ENCODE assay signal across 8 mouse cellular contexts in genomic region chr7:80370649-80371040, GRCm38 (mm10). TPM values are rescaled to one million over a fixed set of nuclear protein-coding genes. Genes with fewer than 3 reads are reported as not detected.
A peak's percentile ranks its signal among the peaks of the same experiment; 100 is the strongest.
DNase-seq lines count a peak whose midpoint lies in the region; ATAC-seq lines count a peak whose summit lies in the region.

No protein-coding gene starts in this region.

- H3K4me1 ChIP-seq in embryonic facial prominence, embryonic 12.5 days, result peaks cover 15% of the 10 kb centered on the region
- H3K4me1 ChIP-seq in heart, embryonic 10.5 days, result peaks cover 25% of the 10 kb centered on the region
- peaks cover 30% of the 10 kb centered on the region for H3K4me1 ChIP-seq in kidney, embryonic 15.5 days
- peaks cover 14% of the 10 kb centered on the region for H3K4me1 ChIP-seq in liver, embryonic 11.5 days (replicated peaks; ENCODE audit: control insufficient read depth, insufficient read depth, low read length)

- under 1% methylated on average over 31 of the region's 31 CpGs for WGBS in embryonic facial prominence, embryonic 12.5 days
- WGBS in heart, embryonic 10.5 days, result under 1% methylated on average over 31 of the region's 31 CpGs
- WGBS in kidney, embryonic 15.5 days, result 0% methylated on average over 30 of the region's 31 CpGs
- 0% methylated on average over 29 of the region's 31 CpGs for WGBS in liver, embryonic 11.5 days

- no peak for ATAC-seq in embryonic facial prominence, embryonic 12.5 days (ENCODE audit: insufficient number of reproducible peaks, insufficient read depth, low FRiP score, low TSS enrichment)
- peak; percentile 70 for ATAC-seq in kidney, embryonic 15.5 days (replicated peaks; ENCODE audit: low FRiP score)
- ATAC-seq in liver, embryonic 11.5 days (replicated peaks; ENCODE audit: low FRiP score), result peak; percentile 47

- peak overlapping the region; percentile 67 for H3K4me2 ChIP-seq in embryonic facial prominence, embryonic 12.5 days (replicated peaks)
- peak overlapping the region; percentile 88 for H3K4me2 ChIP-seq in kidney, embryonic 15.5 days
- peak overlapping the region; percentile 97 for H3K4me2 ChIP-seq in liver, embryonic 11.5 days

- peaks cover 30% of the 10 kb centered on the region for H3K36me3 ChIP-seq in embryonic facial prominence, embryonic 12.5 days
- H3K36me3 ChIP-seq in heart, embryonic 10.5 days, result peaks cover 31% of the 10 kb centered on the region
- peaks cover 31% of the 10 kb centered on the region for H3K36me3 ChIP-seq in kidney, embryonic 15.5 days
- peaks cover 11% of the 10 kb centered on the region; the same call in 1 of the 2 replicates for H3K36me3 ChIP-seq in liver, embryonic 11.5 days (ENCODE audit: control insufficient read depth, insufficient read depth, low read length)
- no peaks in the 10 kb centered on the region; the same call in 1 of the 2 replicates for H3K36me3 ChIP-seq in splenic B cell, adult 2 months (ENCODE audit: control insufficient read depth, insufficient read depth, low read length, poor library complexity, severe bottlenecking)

- DNase-seq in urinary bladder, adult 18-20 months (ENCODE audit: low spot score in 2 of 2), result peak; percentile 74 to 77
- no peak for DNase-seq in urinary bladder, postnatal 10 days (ENCODE audit: low spot score)
- DNase-seq in heart, embryonic 10.5 days (ENCODE audit: low spot score), result peak; percentile 88
- peak; percentile 77 for DNase-seq in liver, embryonic 11.5 days (ENCODE audit: low spot score)
- peak; percentile 90 for DNase-seq in naive thymus-derived CD4-positive, alpha-beta T cell, adult 2 months (ENCODE audit: low read depth)
- peak; percentile 87 for DNase-seq in splenic B cell, adult 2 months (ENCODE audit: low read depth, low spot score)

- no peaks in the 10 kb centered on the region for H3K27me3 ChIP-seq in embryonic facial prominence, embryonic 12.5 days
- 0 out of 2 replicates have a peak, but pooled peaks cover 4% of the 10 kb centered on the region for H3K27me3 ChIP-seq in heart, embryonic 10.5 days (ENCODE audit: insufficient read depth, poor library complexity, severe bottlenecking)
- H3K27me3 ChIP-seq in kidney, embryonic 15.5 days, result no peaks in the 10 kb centered on the region
- H3K27me3 ChIP-seq in liver, embryonic 11.5 days (replicated peaks; ENCODE audit: control insufficient read depth, insufficient read depth, low read length), result no peaks in the 10 kb centered on the region
- H3K27me3 ChIP-seq in splenic B cell, adult 2 months (ENCODE audit: control insufficient read depth, insufficient read depth, low read length, poor library complexity, severe bottlenecking), result no peaks in the 10 kb centered on the region

- peak overlapping the region; percentile 90 for H3K27ac ChIP-seq in embryonic facial prominence, embryonic 12.5 days
- H3K27ac ChIP-seq in heart, embryonic 10.5 days, result peak overlapping the region; percentile 95
- H3K27ac ChIP-seq in kidney, embryonic 15.5 days, result peak overlapping the region; percentile 92
- H3K27ac ChIP-seq in liver, embryonic 11.5 days (ENCODE audit: low read depth, low read length), result peak overlapping the region; percentile 14

- no peaks in the 10 kb centered on the region for H3K9me3 ChIP-seq in embryonic facial prominence, embryonic 12.5 days
- H3K9me3 ChIP-seq in heart, embryonic 10.5 days, result no peaks in the 10 kb centered on the region
- no peaks in the 10 kb centered on the region for H3K9me3 ChIP-seq in kidney, embryonic 15.5 days (replicated peaks)
- no peaks in the 10 kb centered on the region for H3K9me3 ChIP-seq in liver, embryonic 11.5 days (ENCODE audit: control insufficient read depth, low read length)

- H3K9ac ChIP-seq in embryonic facial prominence, embryonic 12.5 days, result peak overlapping the region; percentile 81
- peak overlapping the region; percentile 89 for H3K9ac ChIP-seq in kidney, embryonic 15.5 days
- peak overlapping the region; percentile 73 for H3K9ac ChIP-seq in liver, embryonic 11.5 days (ENCODE audit: low read depth, low read length)

- peak overlapping the region; percentile 79 for H3K4me3 ChIP-seq in embryonic facial prominence, embryonic 12.5 days
- H3K4me3 ChIP-seq in heart, embryonic 10.5 days, result peak overlapping the region; percentile 96
- peak overlapping the region; percentile 90 for H3K4me3 ChIP-seq in kidney, embryonic 15.5 days (replicated peaks)
- H3K4me3 ChIP-seq in liver, embryonic 11.5 days (ENCODE audit: low read depth, low read length), result peak overlapping the region; percentile 81

RNA-seq across cellular contexts. Expression of gene Man2a2, which starts 0.5 kb away (rescaled TPM):
- 31.0 and 31.6 TPM in 2 replicates for polyA plus RNA-seq in embryonic facial prominence, embryonic 12.5 days (2016; fragmentation: Nextera tagmentation; extraction: Ambion mirVana)
- polyA plus RNA-seq in heart, embryonic 10.5 days (2016; fragmentation: Nextera tagmentation; extraction: Ambion mirVana), result 20.0 and 20.9 TPM in 2 replicates
- polyA plus RNA-seq in kidney, embryonic 15.5 days (2015; fragmentation: Nextera tagmentation; extraction: Ambion mirVana), result 16.2 and 20.8 TPM in 2 replicates
- 9.4 and 12.4 TPM in 2 replicates for polyA plus RNA-seq in liver, embryonic 11.5 days (2014; fragmentation: Nextera tagmentation; extraction: Ambion mirVana)

RNA-seq across cellular contexts. Expression of gene Fes, which starts 17.1 kb away (rescaled TPM):
- polyA plus RNA-seq in embryonic facial prominence, embryonic 12.5 days (2016; fragmentation: Nextera tagmentation; extraction: Ambion mirVana), result 11.0 and 12.2 TPM in 2 replicates
- polyA plus RNA-seq in heart, embryonic 10.5 days (2016; fragmentation: Nextera tagmentation; extraction: Ambion mirVana), result 9.7 and 11.7 TPM in 2 replicates
- 14.9 and 18.5 TPM in 2 replicates for polyA plus RNA-seq in kidney, embryonic 15.5 days (2015; fragmentation: Nextera tagmentation; extraction: Ambion mirVana)
- polyA plus RNA-seq in liver, embryonic 11.5 days (2014; fragmentation: Nextera tagmentation; extraction: Ambion mirVana), result 15.2 and 16.4 TPM in 2 replicates

RNA-seq across cellular contexts. Expression of gene Hddc3, which starts 27.7 kb away (rescaled TPM):
- 23.2 and 27.4 TPM in 2 replicates for polyA plus RNA-seq in embryonic facial prominence, embryonic 12.5 days (2016; fragmentation: Nextera tagmentation; extraction: Ambion mirVana)
- 18.3 and 18.4 TPM in 2 replicates for polyA plus RNA-seq in heart, embryonic 10.5 days (2016; fragmentation: Nextera tagmentation; extraction: Ambion mirVana)
- polyA plus RNA-seq in kidney, embryonic 15.5 days (2015; fragmentation: Nextera tagmentation; extraction: Ambion mirVana), result 18.9 and 21.1 TPM in 2 replicates
- 9.7 and 10.5 TPM in 2 replicates for polyA plus RNA-seq in liver, embryonic 11.5 days (2014; fragmentation: Nextera tagmentation; extraction: Ambion mirVana)

RNA-seq across cellular contexts. Expression of gene Unc45a, which starts 29.8 kb away (rescaled TPM):
- polyA plus RNA-seq in embryonic facial prominence, embryonic 12.5 days (2016; fragmentation: Nextera tagmentation; extraction: Ambion mirVana), result 60.3 and 61.0 TPM in 2 replicates
- polyA plus RNA-seq in heart, embryonic 10.5 days (2016; fragmentation: Nextera tagmentation; extraction: Ambion mirVana), result 24.3 and 34.2 TPM in 2 replicates
- 38.9 and 41.1 TPM in 2 replicates for polyA plus RNA-seq in kidney, embryonic 15.5 days (2015; fragmentation: Nextera tagmentation; extraction: Ambion mirVana)
- polyA plus RNA-seq in liver, embryonic 11.5 days (2014; fragmentation: Nextera tagmentation; extraction: Ambion mirVana), result 23.7 and 24.0 TPM in 2 replicates

RNA-seq across cellular contexts. Expression of gene Furin, which starts 34.6 kb away (rescaled TPM):
- polyA plus RNA-seq in embryonic facial prominence, embryonic 12.5 days (2016; fragmentation: Nextera tagmentation; extraction: Ambion mirVana), result 9.7 and 10.7 TPM in 2 replicates
- polyA plus RNA-seq in heart, embryonic 10.5 days (2016; fragmentation: Nextera tagmentation; extraction: Ambion mirVana), result 18.1 and 20.7 TPM in 2 replicates
- 12.9 and 13.5 TPM in 2 replicates for polyA plus RNA-seq in kidney, embryonic 15.5 days (2015; fragmentation: Nextera tagmentation; extraction: Ambion mirVana)
- 8.3 and 10.4 TPM in 2 replicates for polyA plus RNA-seq in liver, embryonic 11.5 days (2014; fragmentation: Nextera tagmentation; extraction: Ambion mirVana)

Comparison
In these comparisons a context has a peak if more than half of its experiments do, and no peak if none do; other contexts are left out.
1. H3K27ac ChIP-seq: peak in every context shown above with its lines; median percentile 95 in heart, embryonic 10.5 days; 92 in kidney, embryonic 15.5 days; 90 in embryonic facial prominence, embryonic 12.5 days; 14 in liver, embryonic 11.5 days.